Mouse (Mus musculus): ENCODE data around the gene Mmp2.
"Not testable (repeated sequence)": the region's sequence is repeated elsewhere in the genome, so short reads cannot be mapped to it uniquely, and the experiment has no call there.

Gene Mmp2

DNA sequence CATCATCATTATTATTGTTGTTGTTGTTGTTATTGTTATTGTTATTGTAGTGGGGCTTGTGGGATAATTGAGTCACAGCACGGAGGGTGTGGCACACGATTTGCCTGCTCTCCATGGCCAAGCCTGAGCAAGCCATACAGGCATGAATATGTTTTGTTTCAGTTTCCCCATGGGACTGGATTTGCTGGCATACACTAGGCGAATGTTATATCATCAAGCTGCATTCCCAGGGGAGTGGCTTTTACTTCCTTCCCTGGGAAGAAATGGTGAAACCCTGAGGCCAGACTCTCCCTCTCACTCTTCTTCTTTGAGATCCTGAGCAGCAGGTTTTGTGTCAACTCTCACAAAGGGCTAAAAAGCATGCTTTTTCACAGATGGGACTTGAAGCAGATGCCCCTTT lies 11.5 kb downstream of the Mmp2 start:
- in situ Hi-C loops (cut with MboI) = no loop called here

DNA sequence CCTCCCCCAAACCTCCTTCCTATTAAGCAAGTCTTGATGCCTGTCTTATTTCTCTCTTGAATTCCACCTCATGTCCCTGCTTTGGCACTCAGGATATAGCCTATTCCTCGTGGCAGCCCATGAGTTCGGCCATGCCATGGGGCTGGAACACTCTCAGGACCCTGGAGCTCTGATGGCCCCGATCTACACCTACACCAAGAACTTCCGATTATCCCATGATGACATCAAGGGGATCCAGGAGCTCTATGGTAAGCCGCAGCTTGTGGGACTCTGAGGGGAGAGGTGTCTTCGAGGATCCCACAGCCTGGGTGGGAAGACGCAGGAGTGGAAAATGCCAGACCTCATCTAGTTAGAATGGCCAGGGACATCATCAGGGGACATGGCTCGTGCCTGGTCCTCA lies 12.1 kb downstream of the Mmp2 start:
- in situ Hi-C loops (cut with MboI) = no loop called here

DNA sequence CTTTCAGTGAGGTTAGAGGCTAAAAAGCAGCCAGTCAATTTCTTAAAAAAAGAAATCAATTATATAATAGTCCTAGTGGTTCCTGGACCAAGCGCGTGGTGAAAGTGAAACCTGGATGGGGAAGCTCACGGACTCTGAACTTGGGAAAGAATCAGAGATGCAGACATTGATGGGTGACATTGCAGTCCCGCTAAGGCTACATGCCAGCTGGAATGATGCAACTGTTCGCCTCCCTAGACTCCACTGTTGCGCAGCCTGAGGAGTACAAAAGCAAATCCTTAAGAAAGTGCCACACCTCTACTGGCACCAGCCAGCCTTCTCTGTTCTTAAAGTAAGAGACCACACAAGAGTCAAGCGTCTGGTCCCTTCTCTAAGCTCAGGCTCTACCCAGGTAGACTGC lies 12.8 kb downstream of the Mmp2 start:
- in situ Hi-C loops (cut with MboI) = no loop called here

DNA sequence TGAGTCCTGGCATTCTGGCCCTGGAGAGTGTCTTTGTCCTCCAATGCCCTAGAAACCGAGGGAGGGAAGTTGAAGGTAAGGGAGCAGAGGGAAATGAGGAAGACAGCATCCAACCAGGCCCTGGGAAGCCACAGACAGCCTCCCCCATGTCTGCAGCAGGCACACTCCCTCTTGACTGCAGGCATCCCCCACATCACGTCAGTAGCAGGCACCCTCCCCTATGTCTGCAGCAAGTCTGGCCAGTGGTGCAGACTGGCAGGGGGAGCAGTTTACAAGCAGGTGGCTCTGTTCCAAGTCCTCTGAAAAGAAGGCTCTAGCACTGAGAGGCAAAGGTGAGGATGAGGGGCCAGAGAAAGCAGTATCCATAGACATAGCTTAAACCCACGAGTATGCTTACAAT lies 19.6 kb downstream of the Mmp2 start:
- in situ Hi-C loops (cut with MboI) = no loop called here

DNA sequence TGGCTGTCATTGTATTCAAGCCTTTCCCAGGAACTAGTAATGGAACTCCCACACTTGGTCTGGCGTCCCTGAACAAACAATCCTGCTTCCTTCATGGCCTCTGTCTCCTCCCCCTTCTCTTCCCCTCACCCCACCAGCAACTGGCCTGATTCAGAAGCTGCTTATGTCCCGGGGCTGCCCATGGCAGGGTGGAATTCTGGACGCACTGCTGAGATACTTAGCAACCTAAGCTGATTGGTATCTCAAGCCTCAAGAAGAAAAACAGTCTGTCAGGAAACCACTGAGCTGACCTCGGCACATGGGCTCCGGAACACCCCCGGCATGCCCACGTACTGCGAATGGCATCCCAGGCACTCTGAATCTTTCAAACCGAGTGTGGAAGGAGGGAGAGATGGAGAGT lies 20.2 kb downstream of the Mmp2 start:
- in situ Hi-C loops (cut with MboI) = no loop called here

DNA sequence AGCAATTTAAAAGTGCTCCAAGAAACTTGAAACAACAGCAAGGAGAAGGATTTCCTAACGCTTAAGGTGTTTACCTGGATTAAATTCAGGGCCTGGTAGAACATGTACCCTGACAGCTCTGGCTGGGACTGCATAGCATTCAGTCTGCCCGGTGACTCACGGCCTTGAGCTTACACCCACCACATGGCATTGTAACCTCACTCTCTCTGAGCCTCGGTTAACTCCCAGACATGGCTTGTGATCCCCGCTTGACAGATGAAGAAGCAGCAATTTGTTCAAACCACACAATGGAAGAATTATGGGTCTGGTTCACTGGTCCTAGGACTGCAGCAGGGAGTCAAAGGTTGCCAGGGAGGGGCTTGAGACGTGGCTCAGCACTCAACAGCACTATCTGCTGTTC lies 22.2 kb downstream of the Mmp2 start:
- in situ Hi-C loops (cut with MboI) = no loop called here

DNA sequence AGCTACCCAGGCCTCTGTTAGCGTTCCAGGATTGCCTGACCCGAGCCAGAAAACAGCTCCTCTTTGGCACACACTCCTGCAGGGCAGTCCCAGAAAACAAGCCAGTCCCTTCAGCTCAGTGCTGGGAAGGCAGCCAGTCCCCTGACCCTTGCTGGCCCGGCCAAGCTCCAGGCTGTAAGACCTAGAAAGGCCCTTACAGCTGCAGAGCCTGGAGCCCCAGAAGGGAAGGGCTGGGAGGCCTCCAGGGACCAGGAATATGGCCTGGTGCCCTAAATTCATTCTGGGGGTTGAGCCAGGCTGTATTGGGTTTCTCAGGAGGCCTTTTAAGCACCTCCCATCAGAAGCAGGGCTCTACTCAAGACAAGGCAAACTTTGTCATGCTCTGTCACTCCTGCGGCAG lies 23.1 kb downstream of the Mmp2 start:
- in situ Hi-C loops (cut with MboI) = no loop called here

DNA sequence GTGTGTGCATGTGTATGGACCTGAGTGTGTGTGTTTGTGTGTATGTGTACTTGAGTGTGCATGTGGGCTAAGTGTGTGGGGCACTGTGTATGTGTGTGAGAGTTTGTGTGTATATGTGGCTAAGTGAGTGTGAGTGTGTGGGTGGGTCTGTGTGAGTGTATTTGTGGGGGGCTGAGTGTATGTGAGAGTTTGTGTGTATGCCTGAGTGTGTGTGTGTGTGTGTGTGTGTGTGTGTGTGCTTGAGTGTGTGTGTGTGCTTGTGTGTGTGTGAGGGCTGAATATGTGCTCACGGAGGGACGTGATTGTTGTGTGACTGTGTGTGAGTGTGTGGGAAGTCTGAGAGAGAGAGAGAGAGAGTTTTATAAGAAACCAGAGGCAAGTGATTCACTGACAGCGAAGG lies 24.3 kb downstream of the Mmp2 start:
- in situ Hi-C loops (cut with MboI) = no loop called here

DNA sequence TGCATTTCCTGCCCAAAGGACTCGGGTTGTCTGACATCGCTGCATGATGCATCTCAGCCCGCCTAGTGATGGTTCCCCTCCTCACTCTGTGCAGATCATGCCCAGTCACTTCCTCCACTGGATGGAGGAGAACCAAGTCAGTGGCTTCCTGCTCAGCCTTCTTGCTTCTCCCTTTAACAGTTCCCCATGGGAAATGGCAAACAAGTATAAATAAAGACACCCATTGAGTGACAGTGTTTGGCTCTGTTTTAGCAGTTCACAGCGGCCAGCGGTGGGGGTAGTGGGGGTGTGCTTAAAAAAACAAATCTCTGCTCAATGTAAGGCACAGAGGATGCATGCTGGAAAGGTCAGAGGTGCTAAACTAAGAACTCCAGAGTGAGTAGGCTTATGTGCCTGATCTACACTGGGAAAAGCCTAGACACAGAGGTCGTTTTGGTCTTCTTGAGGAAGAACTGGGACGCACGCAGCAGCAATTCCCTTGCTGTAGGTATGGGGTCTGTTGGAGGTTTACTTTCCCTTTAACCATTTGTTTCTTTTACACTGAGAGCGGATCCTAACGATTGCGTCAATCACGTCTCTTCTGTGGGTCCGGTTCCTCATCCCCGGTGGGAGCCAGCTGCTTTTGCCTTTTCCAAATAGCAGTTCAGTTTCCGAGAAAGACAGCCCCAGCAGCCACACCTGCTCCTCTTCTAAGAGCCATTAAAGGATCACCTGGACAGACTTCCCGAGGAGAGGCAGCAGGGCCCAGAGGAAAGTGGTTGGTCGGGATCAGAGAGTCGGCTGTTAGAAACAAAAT lies 26.3 kb downstream of the Mmp2 start:
- in situ Hi-C loops (cut with MboI) = no loop called here

DNA sequence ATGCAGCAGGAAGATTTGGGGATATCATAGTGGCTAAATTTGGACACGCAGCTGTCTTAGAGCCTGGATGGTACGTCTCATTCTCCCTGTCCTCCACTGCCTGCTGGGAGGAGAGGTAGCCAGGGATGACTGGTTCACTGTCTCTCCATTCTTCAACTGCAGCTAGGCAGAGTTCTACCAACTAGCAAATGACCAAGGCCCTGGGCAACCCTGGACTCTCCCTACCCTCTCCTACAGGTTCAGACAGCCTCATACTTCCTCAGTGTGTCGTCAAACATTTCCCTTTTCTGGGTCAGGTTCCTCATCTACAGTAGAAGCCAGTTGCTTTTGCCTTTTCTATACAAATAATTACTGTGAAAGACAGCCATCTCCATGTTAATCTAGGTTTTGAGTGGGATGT lies 27.6 kb downstream of the Mmp2 start:
- in situ Hi-C loops (cut with MboI) = no loop called here

DNA sequence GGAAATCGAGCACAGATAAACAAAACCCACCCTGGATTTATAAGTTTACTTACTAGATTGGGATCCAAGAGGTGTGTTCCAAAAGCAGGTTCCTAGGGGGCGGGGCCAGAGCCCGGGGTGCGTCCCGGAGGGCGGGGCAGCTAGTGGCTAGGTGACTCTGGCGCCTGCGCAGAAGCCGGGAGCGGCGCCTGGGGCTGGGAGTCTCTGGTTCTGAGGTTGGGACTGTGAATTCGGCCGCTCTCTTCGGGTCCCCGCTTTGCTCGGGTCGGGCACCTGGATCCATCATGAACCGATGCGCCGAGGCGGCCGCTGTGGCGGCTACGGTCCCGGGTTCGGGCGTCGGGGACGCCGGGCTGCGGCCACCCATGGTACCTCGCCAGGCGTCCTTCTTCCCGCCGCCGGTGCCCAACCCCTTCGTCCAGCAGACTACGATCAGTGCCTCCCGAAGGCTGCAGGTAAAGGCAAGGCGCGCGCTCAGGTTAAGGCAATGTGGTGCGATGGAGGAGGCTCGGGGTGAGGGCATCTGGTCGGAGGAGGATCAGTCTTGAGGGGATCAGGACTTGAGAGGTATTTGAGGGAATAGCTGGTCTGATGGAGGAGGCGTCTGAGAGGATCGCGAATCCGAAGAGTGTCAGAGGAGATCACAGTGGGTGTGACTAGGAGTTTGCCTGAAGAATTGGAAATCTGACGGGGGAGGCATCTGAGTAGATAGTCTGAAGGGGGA lies 28.2 kb downstream of the Mmp2 start, which contains the start of gene Lpcat2:
Lpcat2 (plus strand) TSS at position 169 of the 724 bp plus-strand sequence.
- in situ Hi-C loops (cut with MboI) = no loop called here

DNA sequence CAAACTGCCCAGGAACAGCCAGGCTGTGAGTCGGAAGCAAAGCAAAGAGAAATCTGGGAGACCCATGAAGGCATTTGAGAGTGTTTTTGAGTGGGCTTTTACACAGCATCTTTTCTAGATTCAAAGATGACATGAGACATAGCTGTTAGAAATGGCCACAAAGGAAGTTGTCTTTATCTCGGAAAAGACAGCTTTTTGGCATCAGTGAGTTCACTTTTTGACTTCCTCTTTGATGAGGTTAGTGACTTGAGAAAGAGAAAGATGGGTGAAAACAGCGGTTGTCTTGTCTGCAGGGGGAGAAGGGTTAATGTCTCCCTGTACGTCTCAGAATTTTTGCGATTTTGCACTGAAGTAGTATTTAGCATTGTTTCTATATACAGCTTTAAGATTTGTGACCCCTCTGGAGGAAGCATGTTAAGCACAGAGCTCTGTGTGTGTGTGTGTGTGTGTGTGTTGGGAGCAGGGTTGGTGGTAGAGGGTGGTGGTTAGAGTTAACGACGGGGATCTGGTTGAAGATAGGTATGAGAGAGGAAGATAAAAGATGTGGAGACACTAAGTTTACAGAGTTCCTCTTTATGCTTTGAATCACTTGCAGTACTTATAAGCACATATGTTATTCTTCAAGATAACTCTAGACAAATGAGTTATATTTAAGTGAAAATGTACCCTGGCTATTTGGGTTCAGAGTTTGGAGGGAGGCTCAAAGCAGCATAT lies 29.3 kb downstream of the Mmp2 start:
- in situ Hi-C loops (cut with MboI) = no loop called here

DNA sequence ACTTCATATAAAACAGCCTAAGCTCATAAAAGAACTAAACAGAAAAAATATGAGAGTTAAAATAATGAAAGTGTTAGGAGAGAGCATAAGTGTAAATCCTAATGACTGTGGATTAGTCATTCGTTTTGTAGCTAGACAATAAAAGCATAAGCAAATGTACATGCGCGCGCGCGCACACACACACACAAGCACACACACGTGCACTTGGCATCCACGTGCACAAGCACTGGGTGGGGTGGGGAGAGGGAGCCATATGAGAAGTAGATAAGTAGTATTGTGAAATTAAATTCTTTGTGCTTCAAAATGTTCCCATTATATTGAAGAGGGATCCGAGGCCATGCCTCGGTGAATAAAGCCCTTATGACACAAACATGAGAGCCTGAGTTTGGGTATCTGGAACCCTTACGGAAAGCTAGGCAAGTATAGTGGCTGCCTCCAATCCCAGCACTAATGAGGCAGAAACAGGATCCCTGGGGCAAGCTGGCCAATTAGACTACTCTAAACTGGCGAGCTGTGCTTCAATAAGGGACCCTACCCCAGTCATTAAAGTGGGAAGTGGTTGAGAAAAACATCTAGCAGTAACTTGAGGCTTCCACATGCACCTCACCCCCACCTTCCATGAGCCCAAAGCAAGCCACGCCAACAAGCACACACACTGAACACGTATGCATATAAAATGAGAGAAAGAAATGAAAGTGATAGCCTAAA lies 31.5 kb downstream of the Mmp2 start:
- in situ Hi-C loops (cut with MboI) = no loop called here

DNA sequence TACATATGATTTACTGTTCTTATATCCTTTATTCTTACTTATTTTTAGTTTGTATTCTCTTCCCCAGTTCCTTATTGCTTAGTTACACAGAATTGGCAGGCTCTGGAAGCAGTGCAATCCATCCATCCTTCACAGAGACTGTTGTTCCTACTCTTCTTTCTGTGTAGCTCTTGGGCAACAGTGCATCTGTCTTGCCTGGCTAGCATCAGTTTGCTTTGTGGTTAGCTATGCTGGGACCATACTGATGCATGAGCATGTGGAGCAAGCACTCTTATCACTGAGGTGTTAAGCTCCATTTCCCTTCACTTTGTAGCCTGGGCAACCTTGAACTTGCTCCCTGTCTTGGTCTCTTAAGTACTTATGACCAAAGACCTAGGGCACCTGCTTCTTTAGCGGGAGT lies 34.9 kb downstream of the Mmp2 start:
- in situ Hi-C loops (cut with MboI) = no loop called here

DNA sequence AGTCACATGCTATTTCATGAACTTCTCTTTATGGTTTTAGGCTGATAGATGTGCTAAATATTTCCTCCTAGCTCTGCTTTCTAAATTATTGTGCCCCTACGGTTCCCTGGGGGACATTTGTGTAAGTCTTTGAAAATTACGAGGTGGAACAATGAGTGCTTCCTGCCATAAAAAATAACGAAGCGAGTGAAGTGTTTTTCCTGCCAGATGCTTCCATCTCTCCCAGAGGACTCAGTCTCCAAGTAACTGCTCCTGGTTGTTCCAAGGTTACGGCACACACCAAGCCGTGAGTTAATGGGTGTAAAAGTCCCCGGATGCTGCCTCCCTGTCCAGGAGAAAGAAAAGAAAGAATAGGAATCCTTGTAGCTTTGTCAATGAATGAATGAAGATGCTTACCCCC lies 43.2 kb downstream of the Mmp2 start:
- in situ Hi-C loops (cut with MboI) = no loop called here

DNA sequence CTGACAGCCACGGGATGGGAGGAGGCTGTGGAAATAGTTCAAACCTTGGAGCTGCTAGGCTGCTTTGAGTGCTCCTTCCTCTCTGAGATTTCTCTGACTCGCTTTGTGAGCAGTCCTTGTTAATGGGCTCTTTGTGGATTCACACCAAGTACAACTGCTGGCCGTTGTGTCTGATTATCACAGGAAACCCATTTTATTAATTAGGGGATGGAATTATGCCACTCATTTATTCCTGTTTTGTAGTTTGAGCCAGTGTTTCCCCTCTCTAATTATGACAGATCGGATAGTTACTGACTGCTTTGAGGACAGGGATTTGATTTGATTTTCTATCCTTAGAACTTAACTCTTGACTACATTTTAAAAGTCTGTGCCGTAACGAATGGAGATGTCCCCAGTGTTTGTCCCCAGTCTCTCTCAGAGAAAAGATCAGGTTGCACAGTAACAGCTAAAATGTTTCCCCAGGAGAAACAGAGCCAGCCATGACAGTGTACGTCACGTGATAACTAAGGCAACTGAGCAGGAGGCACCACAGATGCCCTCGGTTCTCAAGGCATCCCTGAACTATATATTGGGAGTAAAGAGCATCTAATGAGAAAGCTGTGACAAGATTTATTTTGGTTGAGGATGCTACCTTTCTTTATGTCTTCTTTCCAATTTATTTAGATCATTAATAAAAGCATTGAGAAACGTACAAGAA lies 45.1 kb downstream of the Mmp2 start:
- in situ Hi-C loops (cut with MboI) = no loop called here

DNA sequence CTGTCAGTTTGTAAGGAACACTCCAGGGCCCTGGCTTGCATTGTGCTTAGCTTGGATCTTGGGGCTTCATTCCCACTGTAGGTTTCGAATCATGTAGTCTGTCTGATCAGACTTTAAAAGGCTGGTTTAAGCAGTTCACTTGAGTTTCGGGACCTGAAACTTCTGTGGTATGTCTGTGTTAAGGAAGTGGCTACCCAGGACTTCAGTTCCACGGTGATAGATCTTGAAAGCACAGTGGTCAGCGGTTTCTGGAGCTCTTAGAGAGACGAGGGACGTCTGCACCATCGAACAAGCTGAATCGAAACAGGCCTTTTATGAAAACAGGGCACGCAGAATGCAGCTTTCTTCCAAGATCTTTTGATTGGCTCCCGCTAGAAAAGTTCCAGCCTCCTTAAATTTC lies 48.7 kb downstream of the Mmp2 start:
- in situ Hi-C loops (cut with MboI) = no loop called here

DNA sequence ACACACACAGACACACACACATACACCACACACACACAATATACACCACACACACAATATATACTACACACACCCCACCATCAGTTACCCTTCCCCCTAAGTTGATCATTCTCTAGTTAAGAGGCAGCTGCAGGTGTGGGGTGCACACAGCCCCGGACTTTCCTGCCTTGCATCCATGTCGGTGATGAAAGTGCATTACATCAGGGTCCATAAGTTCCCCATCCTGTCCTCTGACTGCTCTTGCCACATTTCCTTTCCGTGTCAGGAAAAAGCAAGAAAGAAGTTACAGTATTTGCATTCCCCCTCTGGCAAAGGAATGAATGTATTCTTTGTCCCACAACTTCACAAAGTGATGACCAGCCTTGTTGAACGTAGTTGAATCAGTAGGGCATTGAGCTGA lies 54.2 kb downstream of the Mmp2 start:
- in situ Hi-C loops (cut with MboI) = no loop called here

DNA sequence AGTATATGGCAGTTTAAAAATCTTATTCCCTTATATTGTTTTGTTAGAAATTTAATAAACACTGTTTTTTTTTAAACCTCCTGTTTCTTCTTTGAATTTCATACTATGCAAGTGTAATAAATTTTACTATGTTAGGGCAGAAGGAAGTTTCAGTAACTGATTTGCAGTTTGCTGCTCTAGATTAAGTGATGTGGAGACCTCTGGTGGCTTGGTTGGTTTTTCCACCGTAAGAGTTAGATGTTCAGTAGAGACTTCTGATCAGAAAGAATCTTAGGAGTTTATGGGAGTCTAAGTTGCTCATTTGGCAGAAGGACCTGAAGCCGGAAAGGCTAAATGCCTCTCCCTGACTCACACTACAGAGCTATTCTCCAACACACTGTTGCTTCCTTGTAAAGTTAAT lies 56.7 kb downstream of the Mmp2 start:
- in situ Hi-C loops (cut with MboI) = no loop called here

DNA sequence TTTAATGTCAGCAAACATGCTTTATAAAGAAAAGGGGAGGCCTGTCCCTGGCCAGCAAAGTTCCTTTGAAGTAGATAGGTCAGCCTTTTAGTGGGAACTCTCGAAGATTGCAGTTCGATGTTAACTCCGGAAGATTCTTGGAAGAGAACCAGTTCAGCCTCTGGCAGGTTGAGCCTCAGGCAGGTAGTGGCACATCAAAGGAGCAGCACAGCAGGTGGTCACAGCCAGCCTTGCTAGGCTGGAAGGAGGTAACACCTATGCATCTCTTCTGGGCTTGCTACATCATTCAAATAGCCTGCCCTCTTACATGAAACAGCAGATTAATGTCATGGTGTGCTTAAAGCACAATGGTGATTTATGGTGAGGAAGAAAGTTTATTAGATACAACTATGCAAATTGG lies 65.1 kb downstream of the Mmp2 start:
- in situ Hi-C loops (cut with MboI) = not testable (repeated sequence)

DNA sequence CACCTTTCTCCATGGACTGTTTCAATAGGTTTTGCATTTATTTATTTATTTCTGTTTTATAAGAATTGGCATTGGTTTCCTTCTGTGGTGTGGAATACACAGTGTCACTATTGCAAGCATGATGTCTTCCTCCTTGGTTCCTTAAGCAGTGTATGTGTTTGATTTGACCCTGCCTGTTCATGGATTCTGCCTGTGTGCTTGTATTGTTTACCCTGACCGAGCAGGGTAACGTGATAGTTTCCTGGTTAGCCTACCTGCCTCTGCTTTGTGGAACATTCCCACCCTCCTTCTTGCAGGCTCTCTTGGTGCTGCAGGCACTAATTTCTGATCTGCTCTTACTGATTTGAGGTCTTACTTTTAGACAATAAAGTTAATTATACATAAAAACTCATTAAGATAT lies 66.8 kb downstream of the Mmp2 start:
- in situ Hi-C loops (cut with MboI) = no loop called here

DNA sequence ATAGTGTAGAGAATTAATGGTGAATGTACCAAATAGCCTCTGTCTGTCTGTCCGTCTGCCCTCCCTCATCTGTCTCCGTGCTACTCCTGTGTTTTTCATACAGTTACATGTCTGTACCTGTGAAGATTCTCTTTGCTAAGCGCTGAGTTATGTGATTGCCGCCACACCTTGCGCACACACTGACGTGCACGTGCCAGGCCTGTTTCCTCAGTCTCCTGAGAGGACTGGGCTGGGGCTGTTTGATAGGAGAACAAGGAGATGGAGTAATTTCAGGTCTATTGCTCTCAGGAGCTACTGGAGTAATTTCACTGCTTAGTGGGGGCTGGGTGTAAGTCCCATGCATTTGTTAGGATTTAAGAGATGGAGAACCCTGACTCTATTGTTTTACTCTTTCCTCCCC lies 68.0 kb downstream of the Mmp2 start:
- in situ Hi-C loops (cut with MboI) = no loop called here

All from mature B cell (primary cell).